Mouse (Mus musculus): ENCODE results near the gene Vax1. TPM values are rescaled to one million over a fixed set of nuclear protein-coding genes. Genes with fewer than 3 reads are reported as not detected.

Vax1 gene
- polyA plus RNA-seq, 1 experiment from 2014 or later: 0.92 TPM

DNA sequence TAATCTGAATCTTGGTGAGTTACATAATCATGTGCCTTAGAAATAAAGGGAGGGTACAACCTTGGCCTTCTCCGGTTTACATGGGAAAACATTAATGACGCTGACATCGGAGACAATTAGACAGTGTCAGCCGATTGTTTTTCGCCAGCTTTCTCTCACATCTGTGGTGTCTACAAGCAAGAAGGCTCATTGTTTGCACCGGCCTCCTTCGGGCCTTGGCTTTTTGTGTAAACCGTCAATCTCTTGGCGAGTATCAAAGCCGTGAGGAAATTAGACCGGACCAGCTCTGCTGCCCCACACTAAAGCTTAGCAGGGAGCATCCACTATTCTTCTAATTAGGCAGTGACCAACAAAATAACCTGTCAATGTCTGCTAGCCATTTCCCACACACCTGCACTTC is 36.7 kb downstream of the Vax1 start:
- Histone ChIP-seq H3K27ac (no peak overlapping the region), H3K27me3 (replicated peaks) (peaks cover 14% of the 10 kb centered on the region; the same call in 1 of the 2 replicates), H3K4me2 (no peak overlapping the region), H3K36me3 (replicated peaks) (no peaks in the 10 kb centered on the region), H3K4me3 (no peak overlapping the region), H3K9me3 (no peaks in the 10 kb centered on the region), H3K4me1 (peaks cover 6% of the 10 kb centered on the region), H3K9ac (no peak overlapping the region)
- WGBS: 7% methylated on average over 11 of the region's 11 CpGs
- no peak for ATAC-seq (replicated peaks)

DNA sequence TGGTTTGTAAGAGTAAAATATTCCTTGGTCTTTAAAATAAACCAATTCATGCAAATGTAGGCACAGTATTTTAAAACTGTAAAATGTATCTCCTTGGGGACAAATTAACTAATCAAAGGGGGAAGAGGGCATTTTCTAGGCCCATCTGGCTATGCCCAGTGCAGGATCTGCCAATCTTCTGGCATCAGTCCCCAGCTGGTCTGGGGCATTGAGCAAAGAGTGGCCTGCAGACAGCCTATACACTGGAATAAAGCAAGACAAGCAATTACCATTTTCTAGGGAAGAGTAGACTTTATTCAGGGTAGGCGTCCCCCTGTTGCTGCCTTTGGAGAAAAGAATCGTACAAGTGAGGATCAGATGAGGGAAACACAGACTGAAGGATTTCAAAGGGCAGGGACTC is 40.2 kb downstream of the Vax1 start:
- WGBS: 40% methylated on average over 2 of the region's 2 CpGs
- H3K4me3 ChIP-seq: no peak overlapping the region
- H3K36me3 ChIP-seq (replicated peaks): no peaks in the 10 kb centered on the region
- no peak overlapping the region for H3K9ac ChIP-seq
- no peaks in the 10 kb centered on the region for H3K9me3 ChIP-seq
- peaks cover 15% of the 10 kb centered on the region; the same call in 1 of the 2 replicates for H3K27me3 ChIP-seq (replicated peaks)
- no peak for ATAC-seq (replicated peaks)
- peaks cover 6% of the 10 kb centered on the region for H3K4me1 ChIP-seq
- H3K4me2 ChIP-seq: no peak overlapping the region
- no peak overlapping the region for H3K27ac ChIP-seq

DNA sequence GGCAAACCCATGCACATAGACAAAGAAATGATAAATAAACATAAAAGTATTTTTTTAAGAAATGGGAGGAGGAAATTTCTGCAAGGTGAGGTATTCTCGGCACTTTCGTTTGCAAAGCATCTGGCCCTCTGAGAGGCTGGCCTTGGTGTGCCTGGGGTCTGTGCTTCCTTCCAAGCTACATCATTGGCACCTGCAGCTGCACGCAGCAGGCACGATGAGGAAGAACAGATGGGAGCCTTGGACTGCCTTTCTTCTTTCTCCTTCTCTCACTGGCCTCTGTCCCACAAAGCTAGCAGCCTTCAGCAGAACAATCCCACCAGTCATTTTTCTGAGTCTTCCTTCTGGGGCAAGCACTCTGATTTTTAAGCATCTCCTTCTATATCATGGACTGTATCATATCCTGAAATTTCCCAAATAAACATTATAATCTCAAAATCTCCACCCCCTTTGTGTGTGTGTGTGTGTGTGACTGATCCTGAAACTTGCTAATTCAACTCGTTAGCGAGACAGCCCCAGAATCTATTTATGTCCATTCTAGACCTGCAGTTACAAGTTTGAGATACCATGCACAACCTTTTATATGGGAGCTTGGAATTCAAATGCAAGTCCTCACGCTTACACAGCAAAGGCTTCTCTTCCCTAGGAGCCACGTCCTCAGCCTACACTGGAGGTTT is 41.2 kb downstream of the Vax1 start:
- no peak overlapping the region for H3K27ac ChIP-seq
- H3K4me2 ChIP-seq: no peak overlapping the region
- no peaks in the 10 kb centered on the region for H3K9me3 ChIP-seq
- no peak overlapping the region for H3K4me3 ChIP-seq
- no peak overlapping the region for H3K9ac ChIP-seq
- ATAC-seq (replicated peaks): no peak
- 75% methylated on average over 8 of the region's 8 CpGs for WGBS
- H3K4me1 ChIP-seq: peaks cover 6% of the 10 kb centered on the region
- H3K36me3 ChIP-seq (replicated peaks): no peaks in the 10 kb centered on the region
- H3K27me3 ChIP-seq (replicated peaks): peaks cover 7% of the 10 kb centered on the region; the same call in 1 of the 2 replicates

DNA sequence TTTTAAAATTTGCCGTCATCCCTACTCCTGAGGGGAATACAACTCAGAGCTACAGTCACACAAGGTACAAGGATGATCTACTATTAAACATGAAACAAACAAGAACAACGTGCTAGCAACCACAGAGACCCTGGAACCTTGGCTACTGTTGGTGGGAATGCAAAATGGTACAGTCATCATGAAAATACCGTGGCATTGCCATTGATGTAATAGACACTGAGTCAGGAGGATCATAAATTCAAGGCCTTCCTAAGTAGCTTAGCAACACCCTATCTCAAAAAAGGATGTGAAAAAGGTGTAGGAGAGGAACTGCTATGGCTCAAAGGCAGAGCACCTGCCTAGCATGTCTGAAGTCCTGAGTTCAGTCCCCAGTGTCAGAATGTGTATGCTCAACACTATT is 42.4 kb downstream of the Vax1 start:
- 89% methylated on average over 3 of the region's 3 CpGs for WGBS
- H3K9me3 ChIP-seq: no peaks in the 10 kb centered on the region

More for the DNA sequence above, 42.4 kb downstream of the Vax1 start:
- no peak overlapping the region for H3K4me3 ChIP-seq
- no peak overlapping the region for H3K9ac ChIP-seq
- H3K4me2 ChIP-seq: no peak overlapping the region
- H3K36me3 ChIP-seq (replicated peaks): no peaks in the 10 kb centered on the region
- no peak for ATAC-seq (replicated peaks)
- no peaks in the 10 kb centered on the region for H3K4me1 ChIP-seq
- no peak overlapping the region for H3K27ac ChIP-seq
- H3K27me3 ChIP-seq (replicated peaks): peaks cover 7% of the 10 kb centered on the region; the same call in 1 of the 2 replicates

Other genes with a start within 250 kb of the Vax1 start
- gene Eno4, start 226.6 kb downstream of the Vax1 start, polyA plus RNA-seq (2015; fragmentation: Nextera tagmentation; extraction: Ambion mirVana): 1.2 and 1.3 TPM in 2 replicates
- gene Hspa12a, start 226.4 kb downstream of the Vax1 start, polyA plus RNA-seq (2015; fragmentation: Nextera tagmentation; extraction: Ambion mirVana): 52.6 and 53.0 TPM in 2 replicates
- gene Shtn1, start 94.0 kb downstream of the Vax1 start, polyA plus RNA-seq (2015; fragmentation: Nextera tagmentation; extraction: Ambion mirVana): 38.3 and 45.0 TPM in 2 replicates
- gene Kcnk18, start 49.2 kb upstream of the Vax1 start, polyA plus RNA-seq (2015; fragmentation: Nextera tagmentation; extraction: Ambion mirVana): not detected in 2 replicates
- gene Slc18a2, start 90.8 kb upstream of the Vax1 start, polyA plus RNA-seq (2015; fragmentation: Nextera tagmentation; extraction: Ambion mirVana): 21.8 and 28.3 TPM in 2 replicates
- 7.3 and 8.0 TPM in 2 replicates for gene Rps12-ps3, start 152.2 kb upstream of the Vax1 start, polyA plus RNA-seq (2015; fragmentation: Nextera tagmentation; extraction: Ambion mirVana)
- gene Pdzd8, start 175.7 kb upstream of the Vax1 start, polyA plus RNA-seq (2015; fragmentation: Nextera tagmentation; extraction: Ambion mirVana): 9.9 and 10.3 TPM in 2 replicates